Mouse (Mus musculus) urinary bladder, postnatal 25 days (tissue): Measurements from ENCODE around the gene Rnase4.
A peak's percentile ranks its signal among the peaks of the same experiment; 100 is the strongest.

ENCODE experiments used
- DNase-seq: peaks from one replicate; pipeline ENCODE4 v3.0.0; 2022; ENCODE audit warnings: low spot score

The Rnase4 gene

GRCm38 (mm10) chr14:51090921-51091900 lies at the start of gene Rnase4, which contains the start of gene Ang:
Gene Rnase4, plus strand, starts transcription at chr14:51091077.
Gene Ang, plus strand, starts transcription at chr14:51091150.
- peak; percentile 63 for DNase-seq

DNA sequence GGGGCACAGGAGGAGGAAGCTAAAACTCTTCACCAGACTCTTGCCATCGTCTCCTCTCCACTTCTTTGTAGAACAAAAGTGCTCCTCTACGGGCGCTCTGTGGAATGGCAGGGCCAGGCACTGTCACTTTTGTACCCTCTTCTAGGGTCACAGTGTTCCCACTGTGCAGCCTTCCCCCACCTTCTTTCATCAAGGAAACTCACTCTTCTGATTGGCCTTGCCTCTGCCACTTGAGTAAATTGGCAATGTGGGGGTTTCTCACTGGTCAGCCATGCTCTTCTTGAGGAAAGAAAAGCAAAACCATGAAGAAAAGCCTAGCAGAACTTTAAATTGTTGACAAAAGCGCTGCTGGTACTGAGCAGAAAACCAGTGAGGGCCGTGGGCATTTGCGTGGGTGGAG lies 49.1 kb upstream of the Rnase4 start, which contains the start of gene Rnase9:
Gene Rnase9 (minus strand): TSS at position 101 of the 400 bp plus-strand sequence.
- DNase-seq, result no peak

DNA sequence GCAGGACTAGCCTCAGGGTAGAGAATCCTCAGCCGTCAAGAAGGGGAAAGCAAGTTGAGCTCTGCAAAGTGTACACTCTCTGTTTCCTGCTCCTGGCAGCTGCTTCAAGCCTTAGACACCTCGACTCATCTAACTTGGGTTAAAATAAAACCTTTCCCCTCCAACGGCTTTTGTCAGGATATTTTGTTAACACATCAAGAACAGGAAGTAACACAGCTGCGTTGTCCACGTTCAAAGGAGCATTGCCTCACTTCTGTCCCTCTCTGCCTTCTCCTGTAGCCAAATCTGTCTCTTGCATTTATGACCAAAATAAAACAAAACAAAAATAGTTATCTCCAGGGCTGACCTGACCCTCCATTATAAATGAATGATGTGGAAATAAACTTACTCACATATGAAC lies 43.0 kb upstream of the Rnase4 start:
- no peak for DNase-seq

DNA sequence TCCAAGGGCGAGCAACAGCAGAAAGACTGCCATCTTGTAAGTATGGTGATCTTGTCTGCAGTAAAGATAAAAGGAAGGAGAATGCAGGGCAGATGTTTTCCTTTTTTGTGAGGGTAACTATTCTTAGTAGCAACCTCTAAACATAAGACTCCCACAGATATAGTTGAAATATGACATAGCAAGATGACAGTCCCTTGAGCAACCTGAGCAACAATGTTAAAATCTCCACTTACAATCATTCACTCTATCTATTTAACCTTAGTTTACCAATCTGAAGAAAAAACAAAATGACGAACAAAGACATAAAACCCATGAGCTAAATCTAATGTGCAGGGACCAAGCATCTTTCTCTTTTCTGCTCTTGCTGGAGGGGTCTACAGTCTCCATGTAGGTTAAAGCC lies 40.8 kb upstream of the Rnase4 start, which contains the start of gene Rnase11:
Gene Rnase11 (minus strand): TSS at position 101 of the 400 bp plus-strand sequence.
- DNase-seq, result no peak

DNA sequence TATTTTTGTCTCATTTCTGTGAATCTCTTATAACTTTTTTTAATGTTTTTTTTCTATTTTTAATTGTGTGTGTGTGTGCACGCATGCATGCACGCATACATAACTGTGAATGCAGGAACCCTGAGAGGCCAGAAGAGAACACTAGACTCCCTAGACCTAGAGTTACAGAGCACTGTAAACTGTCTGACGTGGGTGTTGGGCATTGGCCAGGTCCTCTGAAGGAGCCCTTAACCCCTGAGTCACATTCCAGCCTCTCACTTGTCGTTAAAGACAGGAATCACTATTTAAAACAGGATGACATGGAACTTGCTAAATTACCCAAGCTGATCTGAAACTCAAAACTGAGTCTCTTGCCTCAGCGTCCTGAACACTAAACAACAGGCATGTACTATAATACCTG lies 38.9 kb upstream of the Rnase4 start:
- DNase-seq, result no peak

- DNase-seq, result no peak
Observed at GRCm38 (mm10) chr14:51053176-51053575, 37.7 kb upstream of the Rnase4 start.

GRCm38 (mm10) chr14:51054243-51055237 lies 36.3 kb upstream of the Rnase4 start:
- no peak for DNase-seq

DNA sequence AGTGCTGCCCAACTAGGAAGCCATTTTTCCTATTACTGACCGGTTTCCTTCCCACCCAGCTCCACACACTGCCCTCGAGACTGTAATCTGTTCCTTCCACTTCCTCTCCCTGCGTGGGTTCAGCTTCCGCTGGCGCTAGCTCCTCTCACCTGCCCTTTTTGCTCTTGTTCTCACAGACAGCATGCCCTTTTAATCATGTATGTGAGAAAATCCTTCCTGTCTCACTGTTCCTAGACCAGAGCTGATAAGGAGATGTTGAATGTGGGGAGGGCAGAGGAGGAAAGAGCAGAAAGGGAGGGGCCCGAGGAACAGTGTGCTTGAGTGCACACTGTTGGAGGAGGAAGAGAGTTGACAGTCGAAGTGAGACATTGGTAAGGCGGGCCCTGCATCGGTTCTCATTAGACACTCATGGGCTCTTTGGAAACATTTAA lies 33.5 kb upstream of the Rnase4 start, which contains the start of gene Rnase12:
Gene Rnase12 (minus strand): TSS at position 261 of the 431 bp plus-strand sequence.
- DNase-seq, result no peak

DNA sequence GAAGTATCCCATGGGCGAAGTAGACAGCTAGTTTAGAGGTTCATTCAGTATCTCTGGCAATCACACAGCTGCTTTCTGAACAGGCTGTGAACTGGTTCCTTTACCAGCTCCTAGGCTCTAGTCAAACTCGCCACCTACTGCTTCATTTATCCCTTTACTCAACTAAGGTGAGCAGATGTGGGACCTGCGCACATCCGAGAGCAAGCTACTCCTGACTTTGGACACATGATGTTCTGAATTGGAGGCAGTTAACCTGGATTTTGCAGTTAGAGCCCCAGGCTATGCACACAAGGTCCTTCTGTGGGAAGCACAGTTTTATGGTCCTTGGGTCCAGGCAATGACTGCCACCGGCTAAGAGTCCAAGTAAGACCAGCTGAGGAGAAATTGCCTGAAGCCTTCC lies 30.1 kb upstream of the Rnase4 start:
- DNase-seq, result no peak

- no peak for DNase-seq
Observed at GRCm38 (mm10) chr14:51068956-51069355, 21.9 kb upstream of the Rnase4 start.

- no peak for DNase-seq
Observed at GRCm38 (mm10) chr14:51069617-51070016, 21.3 kb upstream of the Rnase4 start.

- DNase-seq, result no peak
Observed at GRCm38 (mm10) chr14:51074335-51074734, 16.5 kb upstream of the Rnase4 start, which contains the start of gene Olfr750. Gene Olfr750, minus strand, starts transcription at chr14:51074435.

DNA sequence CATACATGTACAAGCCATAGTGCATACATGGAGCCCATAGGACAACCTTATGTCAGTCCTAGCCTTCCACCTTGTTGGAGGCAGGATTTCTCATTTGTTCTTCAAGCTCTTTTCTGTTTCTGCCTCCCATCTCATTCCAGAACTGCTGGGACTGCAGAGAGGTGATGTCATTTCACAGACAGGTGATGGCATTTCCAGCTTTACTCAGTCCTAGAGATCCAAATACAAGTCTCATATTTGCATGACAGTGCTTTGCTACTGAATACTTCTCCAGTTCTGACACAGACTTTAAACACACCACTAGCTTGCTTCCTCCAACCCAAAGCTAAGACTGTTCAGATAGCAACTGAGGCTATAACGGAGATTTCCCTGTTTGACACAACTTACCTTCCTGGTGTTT lies 11.7 kb upstream of the Rnase4 start:
- no peak for DNase-seq

DNA sequence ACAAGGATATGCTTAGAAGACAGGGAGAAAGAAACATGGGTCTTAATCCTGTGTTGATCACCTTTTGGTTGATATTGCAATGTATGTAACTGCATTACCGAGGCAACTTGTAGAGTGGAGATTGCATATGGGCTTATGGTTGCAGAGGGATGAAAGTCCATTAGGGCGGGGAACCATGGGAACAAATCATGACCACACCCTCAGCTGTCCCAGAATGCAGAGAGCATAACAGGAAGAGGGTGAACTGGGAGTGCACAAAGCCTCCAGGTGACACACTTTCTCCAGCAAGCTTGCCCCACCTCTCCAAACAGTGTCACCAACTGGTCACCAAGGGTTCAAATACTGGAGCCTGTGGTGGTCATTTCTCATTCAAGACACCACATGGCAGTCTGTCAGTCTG lies 9.8 kb upstream of the Rnase4 start:
- DNase-seq, result no peak

DNA sequence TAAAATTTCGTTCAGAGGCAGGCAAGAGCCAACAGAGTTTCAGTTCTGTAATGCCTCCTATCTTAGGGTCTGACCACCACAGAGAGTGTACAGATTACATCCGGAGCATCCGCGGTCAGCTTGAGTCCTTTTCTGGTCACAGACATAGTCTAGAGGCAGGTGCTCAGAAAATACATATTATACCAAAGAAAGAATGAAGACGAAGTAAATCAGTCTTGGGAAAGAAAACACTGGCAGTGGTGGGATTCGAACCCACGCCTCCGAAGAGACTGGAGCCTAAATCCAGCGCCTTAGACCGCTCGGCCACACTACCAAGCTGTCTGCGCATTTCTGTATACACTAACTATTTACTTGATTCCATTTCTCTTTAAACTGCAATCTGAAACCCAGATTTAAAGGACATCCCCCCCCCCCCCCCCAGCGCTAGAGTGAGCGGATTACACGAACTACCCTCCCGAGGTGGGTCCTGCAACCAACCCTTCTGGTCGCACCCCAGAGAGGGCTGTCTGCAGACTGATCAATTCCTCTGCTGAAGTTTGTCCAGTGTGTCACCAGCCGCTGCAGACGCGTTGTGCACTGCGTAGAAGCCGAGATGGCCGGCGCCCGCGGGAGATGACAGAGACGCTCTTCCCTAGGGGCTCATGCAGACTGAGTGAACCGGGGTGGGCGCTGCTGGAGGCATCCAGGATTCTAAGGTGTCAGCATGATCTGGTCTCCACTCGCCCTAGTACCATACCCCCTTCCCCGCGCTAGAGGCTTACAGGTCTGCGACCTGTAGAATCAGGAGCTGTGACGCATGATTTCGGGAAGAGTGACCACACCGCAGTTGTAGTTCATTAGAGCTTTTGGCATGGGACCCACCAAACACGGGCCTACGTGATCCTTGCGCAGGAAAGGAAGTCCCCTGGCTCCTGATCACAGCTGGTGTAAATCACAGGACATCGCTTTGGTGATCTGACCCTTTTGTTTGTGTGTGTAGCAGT lies 8.0 kb upstream of the Rnase4 start:
- DNase-seq, result peak; percentile 48

GRCm38 (mm10) chr14:51083805-51084204 lies 7.1 kb upstream of the Rnase4 start:
- no peak for DNase-seq

DNA sequence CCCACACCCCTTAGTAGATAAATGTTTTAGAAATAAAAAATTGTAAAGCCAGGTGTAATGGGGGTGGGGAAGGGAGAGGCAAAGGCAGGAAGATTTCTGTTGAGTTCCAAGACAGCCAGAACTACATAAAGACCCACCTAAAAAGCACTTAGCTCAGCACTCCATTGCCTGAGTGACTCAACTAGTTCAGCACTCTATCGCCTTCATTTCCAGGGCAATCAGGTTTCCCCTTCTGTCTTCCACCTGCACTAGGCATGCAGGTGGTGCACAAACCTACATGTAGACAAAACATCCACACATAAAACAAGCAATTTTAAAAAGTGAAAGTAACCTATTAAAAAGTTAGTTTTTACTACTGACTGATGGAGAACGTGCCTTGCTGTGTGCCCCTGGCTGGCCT lies 5.8 kb upstream of the Rnase4 start:
- no peak for DNase-seq

DNA sequence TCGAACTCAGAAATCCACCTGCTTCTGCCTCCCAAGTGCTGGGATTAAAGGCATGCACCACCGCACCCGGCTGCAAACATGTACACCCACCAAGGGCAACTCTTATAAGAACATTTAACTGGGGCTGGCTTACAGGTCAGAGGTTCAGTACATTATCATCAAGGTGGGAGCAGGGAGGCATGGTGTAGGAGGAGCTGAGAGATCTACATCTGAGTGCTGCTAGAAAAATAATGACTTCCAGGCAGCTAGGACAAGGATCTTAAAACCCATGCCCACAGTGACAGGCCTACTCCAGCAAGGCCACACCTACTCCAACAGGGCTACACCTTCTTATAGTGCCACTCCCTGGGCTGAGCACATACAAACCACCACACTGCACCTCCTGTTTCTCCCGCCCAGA lies 5.0 kb upstream of the Rnase4 start:
- no peak for DNase-seq

DNA sequence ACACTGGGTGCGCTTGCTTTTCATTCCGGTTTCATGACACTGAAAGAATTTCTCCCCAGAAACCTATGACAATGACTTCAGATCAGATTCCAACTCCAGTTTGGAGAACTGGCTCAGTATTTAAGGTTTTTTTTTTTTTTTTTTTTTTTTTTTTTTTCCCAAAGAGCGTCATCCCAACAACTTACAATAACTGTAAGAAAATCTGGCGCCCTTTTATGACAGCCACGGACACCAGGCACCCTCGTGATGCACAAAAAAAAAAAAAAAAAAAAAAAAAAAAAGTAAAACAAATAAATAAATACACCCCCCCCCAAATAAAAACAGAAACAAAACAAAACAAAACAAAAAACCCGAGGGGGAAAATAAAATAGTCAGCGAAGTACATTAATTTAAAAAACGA lies 3.1 kb upstream of the Rnase4 start:
- no peak for DNase-seq

GRCm38 (mm10) chr14:51088166-51088969 lies 2.5 kb upstream of the Rnase4 start:
- peak; percentile 77 for DNase-seq
